Mouse (Mus musculus): ENCODE measurements at regions not wholly inside any gene's neighbourhood (a gene's known extent, or its start where the extent isn't known, plus 50 kb on each side); places are given as distances from the start of the nearest gene placed in this dataset.
"Not testable (repeated sequence)": the region's sequence is repeated elsewhere in the genome, so short reads cannot be mapped to it uniquely, and the experiment has no call there.

DNA sequence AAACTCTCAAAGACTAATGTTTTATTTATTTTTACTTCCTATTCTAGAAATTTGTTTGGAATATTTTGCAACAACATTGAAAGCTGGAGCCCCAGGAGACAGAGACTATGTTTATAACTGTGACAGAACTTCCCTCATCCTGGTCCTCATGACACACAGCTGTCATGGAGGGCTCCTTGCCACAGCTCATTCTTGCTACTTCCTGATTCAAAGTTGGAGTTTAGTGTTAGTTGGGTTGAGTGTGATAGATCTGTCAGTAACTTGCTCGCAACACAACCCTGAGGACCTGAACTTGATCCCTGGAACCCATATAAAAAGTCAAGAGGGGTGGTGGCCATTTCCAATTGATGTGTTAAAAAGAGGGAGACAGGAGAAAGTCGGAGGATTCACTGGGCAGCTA lies 328.3 kb upstream of the Nox3 start:
- Histone ChIP-seq H3K27ac (no peak overlapping the region), H3K27me3 (no peaks in the 10 kb centered on the region), H3K36me3 (no peaks in the 10 kb centered on the region), H3K4me3 (no peak overlapping the region), H3K9me3 (no peaks in the 10 kb centered on the region), H3K4me2 (no peak overlapping the region), H3K9ac (no peak overlapping the region), H3K4me1 (no peaks in the 10 kb centered on the region)
- 63% methylated on average over 2 of the region's 2 CpGs for WGBS
- no peak for ATAC-seq (ENCODE audit: insufficient number of reproducible peaks, low FRiP score, low TSS enrichment, low read depth)

DNA sequence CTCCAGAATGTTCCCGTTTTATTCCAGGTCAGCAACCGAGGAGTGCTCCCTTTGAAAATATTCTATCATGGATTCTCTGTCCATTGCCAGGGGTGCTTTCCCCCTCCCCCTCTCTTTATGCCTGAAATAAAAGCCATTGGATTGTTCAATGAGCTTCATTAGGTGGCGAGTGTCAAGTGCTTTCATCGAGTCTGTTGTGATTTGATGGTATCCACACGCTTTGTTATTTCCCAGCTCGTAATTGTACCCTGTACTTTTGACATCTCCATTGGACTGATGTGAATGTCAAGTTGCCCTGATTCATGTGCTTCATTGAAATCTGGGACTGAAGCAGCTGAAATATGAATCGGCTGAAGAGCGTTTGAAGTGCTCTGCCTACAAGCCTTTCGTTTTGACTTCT lies 333.1 kb upstream of the Nox3 start:
- 72% methylated on average over 9 of the region's 9 CpGs for WGBS
- no peak overlapping the region for H3K9ac ChIP-seq
- no peak overlapping the region for H3K27ac ChIP-seq
- no peaks in the 10 kb centered on the region for H3K4me1 ChIP-seq
- H3K36me3 ChIP-seq: no peaks in the 10 kb centered on the region
- no peaks in the 10 kb centered on the region for H3K9me3 ChIP-seq
- H3K4me3 ChIP-seq: no peak overlapping the region
- no peak overlapping the region for H3K4me2 ChIP-seq
- no peak for ATAC-seq (ENCODE audit: insufficient number of reproducible peaks, low FRiP score, low TSS enrichment, low read depth)
- no peaks in the 10 kb centered on the region for H3K27me3 ChIP-seq

DNA sequence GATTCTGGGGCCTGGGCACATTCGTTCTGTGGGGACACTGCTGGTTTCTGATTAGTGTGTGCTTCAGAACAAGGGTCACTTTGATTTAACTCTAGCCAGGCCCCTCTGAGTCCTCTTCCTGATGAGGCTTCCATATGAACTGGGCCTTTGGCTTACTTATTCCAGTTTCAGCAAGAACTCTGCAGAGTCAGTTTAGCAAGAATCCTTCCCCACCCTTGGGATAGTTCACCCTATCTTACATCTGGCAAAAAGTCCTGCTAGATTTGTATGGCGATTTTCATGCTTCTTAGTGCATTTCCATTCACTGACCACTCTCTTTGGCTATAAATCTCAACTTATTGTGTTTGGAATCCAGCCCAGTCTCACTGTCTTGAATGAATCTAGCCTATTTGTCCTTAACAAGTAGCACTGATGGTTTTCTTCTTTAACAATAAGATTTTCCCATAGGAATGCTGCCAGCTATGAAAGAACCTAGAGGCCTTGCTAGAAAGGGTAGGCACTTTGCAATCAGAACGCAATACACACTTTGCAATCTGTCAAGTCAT lies 338.8 kb upstream of the Nox3 start:
- no peak overlapping the region for H3K27ac ChIP-seq
- H3K27me3 ChIP-seq: no peaks in the 10 kb centered on the region
- ATAC-seq (ENCODE audit: insufficient number of reproducible peaks, low FRiP score, low TSS enrichment, low read depth): no peak
- H3K9ac ChIP-seq: no peak overlapping the region
- 58% methylated on average over 3 of the region's 3 CpGs for WGBS
- no peaks in the 10 kb centered on the region for H3K36me3 ChIP-seq
- H3K9me3 ChIP-seq: no peaks in the 10 kb centered on the region
- no peaks in the 10 kb centered on the region for H3K4me1 ChIP-seq
- H3K4me3 ChIP-seq: no peak overlapping the region
- H3K4me2 ChIP-seq: no peak overlapping the region

DNA sequence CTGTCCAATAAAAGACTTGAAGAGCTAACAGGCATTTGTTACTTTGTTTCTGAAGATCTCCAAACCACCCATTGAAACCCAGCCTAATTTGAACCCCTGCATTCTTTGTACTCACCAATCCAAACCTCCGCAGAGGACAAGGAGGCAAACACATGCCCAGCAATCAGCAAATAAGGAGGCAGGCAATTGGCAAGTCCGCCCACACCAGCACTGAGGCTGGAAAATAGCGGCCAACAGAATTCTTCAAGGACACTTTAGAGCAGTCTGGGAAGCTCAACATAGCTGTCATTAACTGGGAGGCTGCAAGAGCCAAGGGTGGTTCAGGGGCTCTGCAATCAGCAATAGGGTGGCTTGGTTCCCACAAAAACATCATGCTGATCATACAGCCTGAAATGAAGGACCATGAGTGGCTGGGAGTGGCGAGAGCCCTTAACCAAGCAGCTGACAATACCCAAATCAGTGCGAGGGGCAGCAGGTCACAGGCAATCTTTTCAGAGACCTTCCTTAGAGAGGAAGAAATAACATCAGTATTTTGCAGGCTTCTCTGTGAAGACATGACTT lies 344.1 kb upstream of the Nox3 start:
- no peaks in the 10 kb centered on the region for H3K4me1 ChIP-seq
- 52% methylated on average over 5 of the region's 5 CpGs for WGBS
- no peaks in the 10 kb centered on the region for H3K9me3 ChIP-seq
- H3K9ac ChIP-seq: no peak overlapping the region
- no peaks in the 10 kb centered on the region for H3K36me3 ChIP-seq
- H3K4me3 ChIP-seq: no peak overlapping the region
- no peaks in the 10 kb centered on the region for H3K27me3 ChIP-seq
- H3K4me2 ChIP-seq: no peak overlapping the region
- no peak overlapping the region for H3K27ac ChIP-seq
- no peak for ATAC-seq (ENCODE audit: insufficient number of reproducible peaks, low FRiP score, low TSS enrichment, low read depth)

DNA sequence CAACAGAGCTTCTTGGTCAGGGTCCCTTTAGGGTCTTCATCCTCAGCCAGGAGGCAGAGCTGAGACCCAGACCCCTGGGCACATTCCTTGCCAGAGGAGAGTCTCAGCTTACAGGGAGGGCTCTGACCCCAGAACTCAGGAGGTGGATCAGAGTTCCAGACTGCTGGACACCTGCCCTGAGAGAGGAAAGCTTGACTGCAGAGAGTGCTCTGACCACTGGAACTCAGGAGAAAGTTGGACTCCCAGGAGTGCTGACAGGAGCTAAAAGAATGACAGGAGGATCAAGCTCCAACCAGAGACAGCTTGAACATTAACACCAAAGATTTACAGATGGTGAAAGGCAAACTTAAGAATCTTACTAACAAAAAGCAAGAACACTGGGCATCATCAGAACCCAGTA lies 364.1 kb upstream of the Nox3 start:
- not testable (repeated sequence) for H3K36me3 ChIP-seq; H3K27me3 ChIP-seq; H3K9ac ChIP-seq; ATAC-seq (ENCODE audit: insufficient number of reproducible peaks, low FRiP score, low TSS enrichment, low read depth); H3K4me1 ChIP-seq; H3K4me2 ChIP-seq; H3K27ac ChIP-seq; H3K4me3 ChIP-seq; H3K9me3 ChIP-seq

DNA sequence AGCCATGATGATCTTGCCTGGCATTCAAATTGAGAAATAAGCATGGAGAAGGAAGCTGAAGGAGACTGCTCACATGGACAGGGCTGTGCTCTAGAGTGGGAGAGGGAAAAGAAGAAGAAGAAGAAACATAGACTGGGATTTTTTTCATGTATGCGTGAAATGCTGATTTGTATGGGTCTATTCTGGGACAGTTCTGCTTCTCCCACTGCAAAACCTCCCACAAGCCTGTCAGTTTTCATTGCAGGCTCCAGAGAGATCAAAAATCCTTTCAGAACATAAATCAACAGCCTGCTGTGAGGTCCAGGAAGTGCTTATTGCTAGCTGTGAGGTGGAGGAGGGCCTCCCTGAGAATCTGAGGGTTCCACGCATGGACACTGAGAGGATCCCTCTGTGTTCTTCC lies 377.3 kb upstream of the Nox3 start:
- 49% methylated on average over 2 of the region's 2 CpGs for WGBS

DNA sequence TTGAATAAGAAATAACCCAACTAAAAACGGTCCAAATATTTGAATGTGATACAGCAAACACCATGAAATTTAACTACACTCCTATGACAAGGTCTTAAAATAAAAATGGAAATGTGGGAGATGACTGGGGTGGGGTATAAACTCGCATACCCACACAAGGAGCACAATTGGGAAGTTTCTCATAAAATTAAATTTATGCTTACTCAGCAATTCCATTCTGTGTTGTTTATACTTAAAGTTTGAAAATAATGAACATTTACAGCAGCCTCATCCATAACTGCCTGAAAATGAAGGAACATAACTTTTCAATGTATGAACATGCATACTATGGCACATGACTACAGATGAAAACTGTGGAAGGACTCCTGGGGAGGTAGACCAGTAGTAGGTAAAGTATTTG lies 384.5 kb upstream of the Nox3 start:
- ATAC-seq (ENCODE audit: insufficient number of reproducible peaks, low FRiP score, low TSS enrichment, low read depth): no peak
- 74% methylated on average over 2 of the region's 2 CpGs for WGBS

More for the DNA sequence above, 377.3 kb upstream of the Nox3 start:
- Histone ChIP-seq H3K4me2 (no peak overlapping the region), H3K9ac (no peak overlapping the region), H3K9me3 (no peaks in the 10 kb centered on the region), H3K27me3 (no peaks in the 10 kb centered on the region), H3K36me3 (no peaks in the 10 kb centered on the region), H3K4me1 (no peaks in the 10 kb centered on the region), H3K4me3 (no peak overlapping the region), H3K27ac (no peak overlapping the region)
- ATAC-seq (ENCODE audit: insufficient number of reproducible peaks, low FRiP score, low TSS enrichment, low read depth): no peak

DNA sequence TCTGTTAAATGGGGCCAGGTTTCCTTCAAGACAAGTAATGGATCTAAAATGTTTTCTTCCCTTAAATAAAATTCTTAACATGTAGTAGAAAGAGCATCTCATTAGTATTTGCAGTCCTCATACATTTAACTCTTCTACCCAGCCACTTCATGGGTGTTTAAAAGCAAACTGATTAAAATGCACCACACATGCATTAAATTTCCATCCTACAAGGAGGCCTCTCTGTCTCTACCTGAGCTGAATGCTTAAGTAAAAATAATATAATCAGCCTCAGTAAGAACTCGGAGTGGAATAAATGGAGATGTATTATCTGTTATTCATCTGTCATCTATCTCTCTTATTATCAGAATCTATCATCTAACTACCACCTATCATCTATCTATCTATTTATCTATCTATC lies 398.6 kb upstream of the Nox3 start:
- no peak for ATAC-seq (ENCODE audit: insufficient number of reproducible peaks, low FRiP score, low TSS enrichment, low read depth)
- Histone ChIP-seq H3K4me3 (no peak overlapping the region), H3K4me1 (no peaks in the 10 kb centered on the region), H3K4me2 (no peak overlapping the region), H3K36me3 (no peaks in the 10 kb centered on the region), H3K9me3 (no peaks in the 10 kb centered on the region), H3K27me3 (no peaks in the 10 kb centered on the region), H3K27ac (no peak overlapping the region), H3K9ac (no peak overlapping the region)
- WGBS: 77% methylated on average over 1 of the region's 1 CpGs

More for the DNA sequence above, 384.5 kb upstream of the Nox3 start:
- no peak overlapping the region for H3K4me3 ChIP-seq
- H3K27ac ChIP-seq: no peak overlapping the region
- H3K9me3 ChIP-seq: no peaks in the 10 kb centered on the region
- H3K27me3 ChIP-seq: no peaks in the 10 kb centered on the region
- no peak overlapping the region for H3K4me2 ChIP-seq
- no peaks in the 10 kb centered on the region for H3K4me1 ChIP-seq
- no peaks in the 10 kb centered on the region for H3K36me3 ChIP-seq
- H3K9ac ChIP-seq: no peak overlapping the region

DNA sequence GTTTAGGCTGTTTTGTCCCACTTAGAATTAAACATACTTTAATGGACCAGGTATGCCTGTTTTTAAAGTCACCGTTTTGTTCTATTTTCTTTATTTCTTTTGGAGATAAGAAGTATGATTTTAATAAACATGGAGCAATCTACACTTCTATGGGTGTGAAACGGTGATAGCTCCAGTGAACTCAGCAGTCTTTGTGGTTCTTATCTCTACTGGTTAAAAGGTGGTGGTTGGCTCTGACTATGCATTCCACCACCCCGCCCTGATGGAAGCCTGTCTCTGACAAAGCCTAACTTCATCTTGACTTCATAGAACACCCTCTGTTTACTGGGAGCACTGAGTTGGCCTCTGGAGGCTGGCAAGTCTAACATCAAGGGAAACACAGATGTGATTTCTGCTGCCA lies 407.3 kb upstream of the Nox3 start:
- no peak overlapping the region for H3K27ac ChIP-seq
- H3K4me1 ChIP-seq: no peaks in the 10 kb centered on the region
- H3K4me3 ChIP-seq: no peak overlapping the region
- H3K4me2 ChIP-seq: no peak overlapping the region
- H3K9ac ChIP-seq: no peak overlapping the region
- H3K27me3 ChIP-seq: no peaks in the 10 kb centered on the region
- H3K36me3 ChIP-seq: no peaks in the 10 kb centered on the region
- ATAC-seq (ENCODE audit: insufficient number of reproducible peaks, low FRiP score, low TSS enrichment, low read depth): no peak
- H3K9me3 ChIP-seq: no peaks in the 10 kb centered on the region
- 77% methylated on average over 3 of the region's 3 CpGs for WGBS

DNA sequence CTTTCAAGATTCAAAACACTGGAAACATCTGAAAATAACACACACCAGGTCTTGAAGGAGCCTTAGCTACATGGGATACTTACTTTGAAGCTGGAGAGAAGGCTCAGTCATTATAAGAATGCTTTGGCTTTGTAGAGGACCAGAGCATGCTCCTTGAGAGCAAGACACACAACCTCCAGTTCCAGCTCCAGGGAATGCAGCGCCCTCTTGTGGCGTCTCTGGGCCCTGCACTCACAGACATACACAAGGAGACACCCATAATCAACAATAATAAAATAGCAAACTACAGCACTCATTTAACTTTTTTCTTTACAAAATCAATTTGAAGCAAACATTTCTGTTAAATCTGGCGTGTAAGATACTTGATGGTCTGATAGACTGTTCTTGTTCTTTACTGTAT lies 413.2 kb upstream of the Nox3 start:
- H3K4me1 ChIP-seq: no peaks in the 10 kb centered on the region
- no peaks in the 10 kb centered on the region for H3K27me3 ChIP-seq
- H3K36me3 ChIP-seq: no peaks in the 10 kb centered on the region
- no peak overlapping the region for H3K4me2 ChIP-seq
- no peak overlapping the region for H3K27ac ChIP-seq
- 44% methylated on average over 3 of the region's 3 CpGs for whole genome bisulfite sequencing
- H3K9ac ChIP-seq: no peak overlapping the region
- H3K9me3 ChIP-seq: no peaks in the 10 kb centered on the region
- no peak overlapping the region for H3K4me3 ChIP-seq
- no peak for ATAC-seq (ENCODE audit: insufficient number of reproducible peaks, low FRiP score, low TSS enrichment, low read depth)

DNA sequence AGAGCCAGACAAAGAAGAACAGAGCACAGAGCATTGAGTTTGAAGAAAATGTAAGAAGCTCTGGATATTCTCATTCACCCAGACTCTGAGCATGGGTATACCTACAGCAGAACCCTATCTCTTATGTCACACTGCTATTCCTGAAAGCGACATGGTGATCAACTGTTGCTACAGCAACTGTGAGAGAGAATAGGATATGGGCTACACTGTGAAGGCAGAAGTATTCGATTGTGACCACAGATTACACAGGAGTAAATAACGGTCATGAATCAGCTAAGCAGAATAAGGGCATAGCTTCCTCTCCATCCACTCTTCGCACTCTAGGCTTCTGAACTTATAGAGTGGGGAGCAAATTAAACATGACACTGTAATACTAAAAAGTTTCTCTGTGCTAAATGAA lies 417.0 kb upstream of the Nox3 start:
- H3K27ac ChIP-seq: no peak overlapping the region
- no peaks in the 10 kb centered on the region for H3K9me3 ChIP-seq
- 87% methylated on average over 4 of the region's 4 CpGs for WGBS

DNA sequence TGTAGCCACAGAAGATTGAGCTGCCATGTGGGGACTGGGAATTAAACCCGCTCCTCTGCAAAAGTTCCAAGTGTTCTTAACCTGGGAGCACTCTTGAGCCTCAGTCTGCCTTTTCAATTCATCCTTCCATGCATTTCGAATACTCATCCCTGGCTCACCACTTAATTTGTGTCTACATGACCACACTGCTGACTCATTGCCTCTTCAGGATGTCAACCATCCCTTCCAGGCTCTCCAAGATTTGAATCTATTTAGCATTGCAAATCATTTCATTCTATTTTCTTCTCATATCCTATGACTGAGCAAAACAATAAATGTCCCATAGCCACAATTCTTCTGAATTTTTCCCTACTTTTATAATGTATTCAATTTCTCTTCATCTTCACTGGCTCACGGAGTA lies 420.4 kb upstream of the Nox3 start:
- H3K27ac ChIP-seq: no peak overlapping the region
- ATAC-seq (ENCODE audit: insufficient number of reproducible peaks, low FRiP score, low TSS enrichment, low read depth): no peak
- WGBS: 75% methylated on average over 3 of the region's 3 CpGs
- H3K4me2 ChIP-seq: no peak overlapping the region
- no peaks in the 10 kb centered on the region for H3K9me3 ChIP-seq
- H3K4me1 ChIP-seq: no peaks in the 10 kb centered on the region
- H3K4me3 ChIP-seq: no peak overlapping the region
- no peak overlapping the region for H3K9ac ChIP-seq
- no peaks in the 10 kb centered on the region for H3K36me3 ChIP-seq
- H3K27me3 ChIP-seq: no peaks in the 10 kb centered on the region

More for the DNA sequence above, 417.0 kb upstream of the Nox3 start:
- Histone ChIP-seq H3K27me3 (no peaks in the 10 kb centered on the region), H3K4me1 (no peaks in the 10 kb centered on the region), H3K4me3 (no peak overlapping the region), H3K9ac (no peak overlapping the region), H3K36me3 (no peaks in the 10 kb centered on the region), H3K4me2 (no peak overlapping the region)
- no peak for ATAC-seq (ENCODE audit: insufficient number of reproducible peaks, low FRiP score, low TSS enrichment, low read depth)

DNA sequence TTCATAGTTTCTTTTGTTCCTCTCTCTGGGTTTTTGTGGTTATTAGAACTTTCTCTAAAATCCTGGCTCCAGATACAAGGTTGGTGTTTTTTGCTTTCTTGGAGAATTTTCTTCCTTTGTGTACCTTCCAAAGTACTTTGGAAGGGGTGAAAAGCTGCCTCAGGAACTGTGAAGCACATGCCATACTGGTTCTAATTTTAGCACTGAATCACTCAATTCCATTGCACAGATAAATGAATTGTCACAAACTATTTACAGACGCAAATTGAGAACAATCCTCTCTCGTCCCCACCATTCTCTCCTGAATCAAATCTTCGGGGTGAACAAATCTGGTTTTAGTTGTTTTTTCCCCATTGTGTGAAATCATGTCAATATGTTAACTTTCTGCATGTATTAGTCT lies 437.6 kb upstream of the Nox3 start:
- Histone ChIP-seq H3K27me3 (no peaks in the 10 kb centered on the region), H3K4me1 (no peaks in the 10 kb centered on the region), H3K9ac (no peak overlapping the region), H3K9me3 (no peaks in the 10 kb centered on the region), H3K27ac (no peak overlapping the region), H3K36me3 (no peaks in the 10 kb centered on the region), H3K4me2 (no peak overlapping the region), H3K4me3 (no peak overlapping the region)
- ATAC-seq (ENCODE audit: insufficient number of reproducible peaks, low FRiP score, low TSS enrichment, low read depth): no peak
- 60% methylated on average over 3 of the region's 3 CpGs for WGBS
